Mouse (Mus musculus): ENCODE data around the gene Slc35a3. TPM values are rescaled to one million over a fixed set of nuclear protein-coding genes. Genes with fewer than 3 reads are reported as not detected.

The Slc35a3 gene
- polyA plus RNA-seq, 1 experiment = 5.7 TPM

- no peaks in the 10 kb centered on the region for H3K4me1 ChIP-seq (ENCODE audit: control insufficient read depth, insufficient read depth, low read length)
- TF ChIP-seq CTCF (IDR thresholded peaks at IDR 0.05; ENCODE audit: control insufficient read depth, insufficient read depth, low read length) (no peak), POLR2A (IDR thresholded peaks at IDR 0.05; ENCODE audit: borderline replicate concordance, control insufficient read depth, low read depth, low read length) (no peak)
- 54% methylated on average over 2 of the region's 2 CpGs for WGBS
- no peak overlapping the region for H3K4me3 ChIP-seq (replicated peaks; ENCODE audit: control insufficient read depth, low read depth, low read length)
- no peak overlapping the region for H3K27ac ChIP-seq (ENCODE audit: control insufficient read depth, insufficient read depth, low read depth, low read length, poor library complexity)
Measured at GRCm38 (mm10) chr3:116729483-116730174, 17.0 kb upstream of the Slc35a3 start.

GRCm38 (mm10) chr3:116726807-116727206 is 14.2 kb upstream of the Slc35a3 start:
- H3K4me3 ChIP-seq (replicated peaks; ENCODE audit: control insufficient read depth, low read depth, low read length) = no peak overlapping the region
- TF ChIP-seq CTCF (IDR thresholded peaks at IDR 0.05; ENCODE audit: control insufficient read depth, insufficient read depth, low read length) = no peak
- no peak for TF ChIP-seq POLR2A (IDR thresholded peaks at IDR 0.05; ENCODE audit: borderline replicate concordance, control insufficient read depth, low read depth, low read length)
- no peak overlapping the region for H3K27ac ChIP-seq (ENCODE audit: control insufficient read depth, insufficient read depth, low read depth, low read length, poor library complexity)
- no peaks in the 10 kb centered on the region for H3K4me1 ChIP-seq (ENCODE audit: control insufficient read depth, insufficient read depth, low read length)
- WGBS = 14% methylated on average over 9 of the region's 9 CpGs

- TF ChIP-seq CTCF (IDR thresholded peaks at IDR 0.05; ENCODE audit: control insufficient read depth, insufficient read depth, low read length) = no peak
- no peak for TF ChIP-seq POLR2A (IDR thresholded peaks at IDR 0.05; ENCODE audit: borderline replicate concordance, control insufficient read depth, low read depth, low read length)
- no peak overlapping the region for H3K27ac ChIP-seq (ENCODE audit: control insufficient read depth, insufficient read depth, low read depth, low read length, poor library complexity)
- 69% methylated on average over 10 of the region's 10 CpGs for WGBS
- no peaks in the 10 kb centered on the region for H3K4me1 ChIP-seq (ENCODE audit: control insufficient read depth, insufficient read depth, low read length)
- no peak overlapping the region for H3K4me3 ChIP-seq (replicated peaks; ENCODE audit: control insufficient read depth, low read depth, low read length)
Measured at GRCm38 (mm10) chr3:116723496-116724481, 11.2 kb upstream of the Slc35a3 start.

- H3K27ac ChIP-seq (ENCODE audit: control insufficient read depth, insufficient read depth, low read depth, low read length, poor library complexity) = no peak overlapping the region
- TF ChIP-seq POLR2A (IDR thresholded peaks at IDR 0.05; ENCODE audit: borderline replicate concordance, control insufficient read depth, low read depth, low read length) = no peak
- no peak for TF ChIP-seq CTCF (IDR thresholded peaks at IDR 0.05; ENCODE audit: control insufficient read depth, insufficient read depth, low read length)
- H3K4me1 ChIP-seq (ENCODE audit: control insufficient read depth, insufficient read depth, low read length) = no peaks in the 10 kb centered on the region
- no peak overlapping the region for H3K4me3 ChIP-seq (replicated peaks; ENCODE audit: control insufficient read depth, low read depth, low read length)
- WGBS = 65% methylated on average over 4 of the region's 4 CpGs
Measured at GRCm38 (mm10) chr3:116722980-116723379, 10.3 kb upstream of the Slc35a3 start.

- no peak for TF ChIP-seq POLR2A (IDR thresholded peaks at IDR 0.05; ENCODE audit: borderline replicate concordance, control insufficient read depth, low read depth, low read length)
- TF ChIP-seq CTCF (IDR thresholded peaks at IDR 0.05; ENCODE audit: control insufficient read depth, insufficient read depth, low read length) = no peak
- Histone ChIP-seq H3K4me1 (ENCODE audit: control insufficient read depth, insufficient read depth, low read length) (no peaks in the 10 kb centered on the region), H3K4me3 (replicated peaks; ENCODE audit: control insufficient read depth, low read depth, low read length) (no peak overlapping the region), H3K27ac (ENCODE audit: control insufficient read depth, insufficient read depth, low read depth, low read length, poor library complexity) (no peak overlapping the region)
- 69% methylated on average over 3 of the region's 3 CpGs for WGBS
Measured at GRCm38 (mm10) chr3:116718951-116719350, 6.3 kb upstream of the Slc35a3 start.

- WGBS = 39% methylated on average over 5 of the region's 5 CpGs
- Histone ChIP-seq H3K4me1 (ENCODE audit: control insufficient read depth, insufficient read depth, low read length) (peaks cover 2% of the 10 kb centered on the region), H3K27ac (ENCODE audit: control insufficient read depth, insufficient read depth, low read depth, low read length, poor library complexity) (no peak overlapping the region), H3K4me3 (replicated peaks; ENCODE audit: control insufficient read depth, low read depth, low read length) (no peak overlapping the region)
- TF ChIP-seq POLR2A (IDR thresholded peaks at IDR 0.05; ENCODE audit: borderline replicate concordance, control insufficient read depth, low read depth, low read length) (no peak), CTCF (IDR thresholded peaks at IDR 0.05; ENCODE audit: control insufficient read depth, insufficient read depth, low read length) (no peak)
Measured at GRCm38 (mm10) chr3:116713031-116713430, 400 bp upstream of the Slc35a3 start.

GRCm38 (mm10) chr3:116711624-116712435 is 801 bp downstream of the Slc35a3 start:
- Histone ChIP-seq H3K4me3 (replicated peaks; ENCODE audit: control insufficient read depth, low read depth, low read length) (peak overlapping the region; percentile 85), H3K27ac (ENCODE audit: control insufficient read depth, insufficient read depth, low read depth, low read length, poor library complexity) (peak overlapping the region; percentile 71), H3K4me1 (ENCODE audit: control insufficient read depth, insufficient read depth, low read length) (peaks cover 2% of the 10 kb centered on the region)
- under 1% methylated on average over 85 of the region's 85 CpGs for WGBS
- TF ChIP-seq POLR2A (IDR thresholded peaks at IDR 0.05; ENCODE audit: borderline replicate concordance, control insufficient read depth, low read depth, low read length) = peak; percentile 31; the same call in 1 of the 2 replicates
- no peak for TF ChIP-seq CTCF (IDR thresholded peaks at IDR 0.05; ENCODE audit: control insufficient read depth, insufficient read depth, low read length)

Measured in bone marrow, adult 2 months (tissue).